Mouse (Mus musculus) spleen, adult 2 months (tissue): ENCODE measurements at regions not wholly inside any gene's neighbourhood (a gene's known extent, or its start where the extent isn't known, plus 50 kb on each side); places are given as distances from the start of the nearest gene placed in this dataset.

Experiments
- CTCF ChIP-seq: fragments of 200-500 bp; IDR thresholded peaks from 2 replicates; pipeline ENCODE4 v1.5.1; 2011; ENCODE audit warnings: mild to moderate bottlenecking, inconsistent platforms; ENCODE audit not compliant: insufficient read depth, insufficient read length, insufficient replicate concordance; ENCODE audit errors: extremely low read depth
- POLR2A ChIP-seq: fragments of 200-500 bp; IDR thresholded peaks from 2 replicates; pipeline ENCODE4 v1.6.1; 2011; ENCODE audit warnings: low read depth, low read length, inconsistent platforms

DNA sequence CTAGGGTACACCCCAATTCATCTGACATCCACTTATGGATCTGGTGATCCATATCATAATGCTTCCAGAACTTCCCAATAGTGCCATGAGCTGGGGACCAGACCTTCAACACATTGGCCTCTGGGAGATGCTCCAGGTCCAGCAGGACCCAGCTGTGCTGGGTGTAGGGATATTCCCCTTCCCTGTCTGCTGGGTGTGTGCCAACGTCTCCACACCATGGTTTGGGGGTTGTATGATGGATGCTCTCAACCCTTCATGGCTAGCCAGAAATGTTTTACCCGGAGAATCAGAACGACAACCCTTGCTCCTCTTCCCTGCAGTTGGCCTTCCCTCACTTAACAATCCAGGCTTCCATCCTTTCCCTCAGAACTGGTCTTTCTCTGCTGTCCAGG lies 58.5 kb downstream of the Fos start:
- TF ChIP-seq CTCF (no peak), POLR2A (no peak)
